Comparison of ENCODE assay signal across 11 mouse cellular contexts in the genomic region with DNA sequence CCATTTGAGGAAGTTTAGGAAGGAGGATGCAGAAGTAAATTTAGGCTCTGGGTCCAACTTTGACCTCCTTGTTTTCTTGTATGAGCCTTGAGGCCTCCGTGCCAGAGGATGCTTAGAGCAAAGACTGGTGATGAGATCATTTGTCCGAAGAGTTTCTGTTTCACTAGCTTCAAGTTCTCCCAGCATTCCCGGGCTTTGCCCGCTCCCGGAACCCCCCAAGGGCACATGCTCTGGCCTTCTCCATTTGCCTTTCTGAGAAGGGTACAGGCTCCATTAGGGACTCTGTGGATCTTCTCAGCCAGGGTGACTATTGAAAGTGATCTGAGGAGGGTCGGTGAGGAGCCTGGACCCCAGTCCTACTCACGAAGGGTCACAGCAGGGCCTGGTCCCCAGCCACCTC. TPM values are rescaled to one million over a fixed set of nuclear protein-coding genes. Genes with fewer than 3 reads are reported as not detected.
A peak's percentile ranks its signal among the peaks of the same experiment; 100 is the strongest.
DNase-seq lines count a peak whose midpoint lies in the region; ATAC-seq and TF ChIP-seq lines count a peak whose summit lies in the region.
"Had no signal": no experiment of that assay in that cellular context is flagged by ENCODE, and none has a peak within 500 bp of the region (broad histone marks: within the 10 kb centered on the region; RNA-seq: fewer than 3 reads in every experiment).

No protein-coding gene starts in this region.

- no peak overlapping the region for H3K9ac ChIP-seq in intestine, embryonic 14.5 days (ENCODE audit: low read length)
- peak overlapping the region; percentile 50; the same call in 1 of the 2 replicates for H3K9ac ChIP-seq in neural tube, embryonic 13.5 days

- H3K9me3 ChIP-seq in intestine, embryonic 14.5 days (ENCODE audit: control insufficient read depth, low read length) = no peaks in the 10 kb centered on the region
- H3K9me3 ChIP-seq in neural tube, embryonic 13.5 days = no peaks in the 10 kb centered on the region

- H3K4me2 ChIP-seq in intestine, embryonic 14.5 days (ENCODE audit: low read length) = peak overlapping the region; percentile 43
- H3K4me2 ChIP-seq in neural tube, embryonic 13.5 days = peak overlapping the region; percentile 30

- TF ChIP-seq CTCF in lung, adult 2 months (IDR thresholded peaks at IDR 0.05; ENCODE audit: insufficient read depth, low read length) = no peak
- no peak for TF ChIP-seq CTCF in embryonic fibroblast, embryonic 13.5 days (IDR thresholded peaks at IDR 0.05; ENCODE audit: borderline replicate concordance, insufficient read depth, low read length)

- H3K27me3 ChIP-seq in intestine, embryonic 14.5 days (replicated peaks; ENCODE audit: control insufficient read depth, insufficient read depth, low read length) = no peaks in the 10 kb centered on the region
- no peaks in the 10 kb centered on the region for H3K27me3 ChIP-seq in neural tube, embryonic 13.5 days

- H3K4me1 ChIP-seq in lung, adult 2 months (ENCODE audit: control insufficient read depth, insufficient read depth, low read length) = peaks cover 20% of the 10 kb centered on the region
- H3K4me1 ChIP-seq in embryonic fibroblast, embryonic 13.5 days (ENCODE audit: control insufficient read depth, insufficient read depth, low read length) = no peaks in the 10 kb centered on the region
- peaks cover 11% of the 10 kb centered on the region; the same call in 1 of the 2 replicates for H3K4me1 ChIP-seq in intestine, embryonic 14.5 days (replicated peaks; ENCODE audit: control insufficient read depth, insufficient read depth, low read length)
- H3K4me1 ChIP-seq in neural tube, embryonic 13.5 days (replicated peaks) = peaks cover 15% of the 10 kb centered on the region

- H3K36me3 ChIP-seq in intestine, embryonic 14.5 days (ENCODE audit: control insufficient read depth, insufficient read depth, low read length) = 0 out of 2 replicates have a peak, but pooled peaks cover 3% of the 10 kb centered on the region
- no peaks in the 10 kb centered on the region for H3K36me3 ChIP-seq in neural tube, embryonic 13.5 days

- no peak overlapping the region for H3K27ac ChIP-seq in embryonic fibroblast, embryonic 13.5 days (ENCODE audit: insufficient read depth, low read length)
- no peak overlapping the region for H3K27ac ChIP-seq in intestine, embryonic 14.5 days (ENCODE audit: low read depth)
- H3K27ac ChIP-seq in neural tube, embryonic 13.5 days (replicated peaks) = no peak overlapping the region; the same call in 1 of the 2 replicates

- no peak for TF ChIP-seq POLR2A in lung, adult 2 months (IDR thresholded peaks at IDR 0.05; ENCODE audit: borderline replicate concordance, extremely low read depth, low read depth, low read length)
- no peak for TF ChIP-seq POLR2A in embryonic fibroblast, embryonic 13.5 days (IDR thresholded peaks at IDR 0.05; ENCODE audit: low read depth, low read length)

- ATAC-seq in intestine, embryonic 14.5 days (replicated peaks; ENCODE audit: low FRiP score, low TSS enrichment, low read depth) = no peak
- ATAC-seq in neural tube, embryonic 13.5 days (ENCODE audit: low read depth) = no peak

- DNase-seq in lung, adult 2 months = no peak
- no peak for DNase-seq in lung, postnatal 25 days (ENCODE audit: low spot score)
- no peak for DNase-seq in intestine, embryonic 14.5 days (ENCODE audit: low spot score)
- DNase-seq in embryo, embryonic 10 days (ENCODE audit: low spot score) = no peak
- DNase-seq in spleen, postnatal 10 days (ENCODE audit: low spot score in 2 of 2) = no peak
- DNase-seq in right cerebral cortex, postnatal 14 days = no peak
- DNase-seq: cerebellum, adult 9-10 months; kidney, postnatal 10 days had no signal

- 40% methylated on average over 7 of the region's 7 CpGs for WGBS in lung, adult 2 months
- WGBS in intestine, embryonic 14.5 days = 81% methylated on average over 7 of the region's 7 CpGs
- WGBS in neural tube, embryonic 13.5 days = 83% methylated on average over 7 of the region's 7 CpGs

- peak overlapping the region; percentile 94 for H3K4me3 ChIP-seq in lung, adult 2 months (replicated peaks; ENCODE audit: extremely low read depth, low read depth, low read length)
- peak overlapping the region; percentile 44 for H3K4me3 ChIP-seq in embryonic fibroblast, embryonic 13.5 days (ENCODE audit: insufficient read depth, low read length)
- H3K4me3 ChIP-seq in intestine, embryonic 14.5 days (ENCODE audit: low read depth, low read length) = peak overlapping the region; percentile 31
- peak overlapping the region; percentile 29 for H3K4me3 ChIP-seq in neural tube, embryonic 13.5 days
- H3K4me3 ChIP-seq: myocyte had no signal

RNA-seq across cellular contexts. Expression of gene Eng, which starts 1.0 kb away (rescaled TPM):
- 713 and 858 TPM in 2 replicates for polyA plus RNA-seq in lung, adult 2 months (2012; rRNA removed)
- polyA plus RNA-seq in embryonic fibroblast, embryonic 13.5 days (2011; ENCODE audit: insufficient read length, low read depth, missing spikeins) = 15.1 and 17.1 TPM in 2 replicates
- polyA plus RNA-seq in intestine, embryonic 14.5 days (2014; fragmentation: Nextera tagmentation; extraction: Ambion mirVana) = 59.5 and 61.4 TPM in 2 replicates
- polyA plus RNA-seq in neural tube, embryonic 13.5 days (2015; fragmentation: Nextera tagmentation; extraction: Ambion mirVana) = 28.4 and 31.5 TPM in 2 replicates

RNA-seq across cellular contexts. Expression of gene Ak1, which starts 25.8 kb away (rescaled TPM):
- 27.6 and 65.9 TPM in 2 replicates for polyA plus RNA-seq in lung, adult 2 months (2012; rRNA removed)
- polyA plus RNA-seq in embryonic fibroblast, embryonic 13.5 days (2011; ENCODE audit: insufficient read length, low read depth, missing spikeins) = 157 and 266 TPM in 2 replicates
- 22.8 and 24.6 TPM in 2 replicates for polyA plus RNA-seq in intestine, embryonic 14.5 days (2014; fragmentation: Nextera tagmentation; extraction: Ambion mirVana)
- 74.2 and 75.4 TPM in 2 replicates for polyA plus RNA-seq in neural tube, embryonic 13.5 days (2015; fragmentation: Nextera tagmentation; extraction: Ambion mirVana)

RNA-seq across cellular contexts. Expression of gene St6galnac6, which starts 47.9 kb away (rescaled TPM):
- 59.0 and 59.8 TPM in 2 replicates for polyA plus RNA-seq in lung, adult 2 months (2012; rRNA removed)
- 33.3 and 39.3 TPM in 2 replicates for polyA plus RNA-seq in embryonic fibroblast, embryonic 13.5 days (2011; ENCODE audit: insufficient read length, low read depth, missing spikeins)
- polyA plus RNA-seq in intestine, embryonic 14.5 days (2014; fragmentation: Nextera tagmentation; extraction: Ambion mirVana) = 5.7 and 6.9 TPM in 2 replicates
- polyA plus RNA-seq in neural tube, embryonic 13.5 days (2015; fragmentation: Nextera tagmentation; extraction: Ambion mirVana) = 9.4 and 11.0 TPM in 2 replicates

RNA-seq across cellular contexts. Expression of gene Fpgs, which starts 56.6 kb away (rescaled TPM):
- polyA plus RNA-seq in lung, adult 2 months (2012; rRNA removed) = 42.1 and 42.3 TPM in 2 replicates
- 20.2 and 26.4 TPM in 2 replicates for polyA plus RNA-seq in embryonic fibroblast, embryonic 13.5 days (2011; ENCODE audit: insufficient read length, low read depth, missing spikeins)
- 32.9 and 35.6 TPM in 2 replicates for polyA plus RNA-seq in intestine, embryonic 14.5 days (2014; fragmentation: Nextera tagmentation; extraction: Ambion mirVana)
- polyA plus RNA-seq in neural tube, embryonic 13.5 days (2015; fragmentation: Nextera tagmentation; extraction: Ambion mirVana) = 14.3 and 14.7 TPM in 2 replicates

Comparison
In these comparisons a context has a peak if more than half of its experiments do, and no peak if none do; other contexts are left out.
1. H3K4me3 ChIP-seq: peak in every context shown above with its lines; median percentile 94 in lung, adult 2 months; 44 in embryonic fibroblast, embryonic 13.5 days; 31 in intestine, embryonic 14.5 days; 29 in neural tube, embryonic 13.5 days.
2. RNA of gene Eng, which starts 1.0 kb away (polyA plus RNA-seq): 713 to 858 TPM in lung, adult 2 months; 59.5 to 61.4 TPM in intestine, embryonic 14.5 days, 28.4 to 31.5 TPM in neural tube, embryonic 13.5 days and 15.1 to 17.1 TPM in embryonic fibroblast, embryonic 13.5 days; every median in the first group is over 10 times any median in the second.